Mouse (Mus musculus) liver, adult 2 months (tissue): ENCODE data around the gene Wapl. TPM values are rescaled to one million over a fixed set of nuclear protein-coding genes. Genes with fewer than 3 reads are reported as not detected.
A peak's percentile ranks its signal among the peaks of the same experiment; 100 is the strongest.

Experiments
- DNase-seq: peaks from one replicate; pipeline ENCODE4 v3.0.0-alpha.2; 2011; ENCODE audit warnings: low read depth, low spot score; ENCODE audit errors: extremely low read depth
- H3K27ac ChIP-seq: fragments of 200-500 bp; replicated peaks from 2 replicates; pipeline ENCODE4 v1.5.1; 2012; ENCODE audit warnings: low read depth, mild to moderate bottlenecking, control low read depth, inconsistent platforms, low read length; ENCODE audit not compliant: insufficient read depth
- H3K27me3 ChIP-seq: fragments of 200-500 bp; 2 replicates; pipeline ENCODE4 v1.6.1; 2012; ENCODE audit warnings: mild to moderate bottlenecking, moderate library complexity, low read length, inconsistent platforms; ENCODE audit not compliant: control insufficient read depth, insufficient read depth
- H3K36me3 ChIP-seq: fragments of 200-500 bp; 2 replicates; pipeline ENCODE4 v1.6.1; 2012; ENCODE audit warnings: low read length, inconsistent platforms; ENCODE audit not compliant: control insufficient read depth, insufficient read depth
- H3K4me1 ChIP-seq: fragments of 200-500 bp; 2 replicates; pipeline ENCODE4 v1.6.1; 2011; ENCODE audit warnings: low read length; ENCODE audit not compliant: control insufficient read depth, insufficient read depth
- H3K4me3 ChIP-seq: fragments of 200-500 bp; 2 replicates; pipeline ENCODE4 v1.5.1; 2011; ENCODE audit warnings: low read depth, mild to moderate bottlenecking, control low read depth, low read length, moderate library complexity; ENCODE audit not compliant: insufficient read depth
- H3K79me2 ChIP-seq: fragments of 200-500 bp; 2 replicates; pipeline ENCODE4 v1.6.1; 2012; ENCODE audit warnings: inconsistent platforms, mild to moderate bottlenecking, low read length, moderate library complexity; ENCODE audit not compliant: control insufficient read depth, insufficient read depth
- H3K9ac ChIP-seq: fragments of 200-500 bp; 2 replicates; pipeline ENCODE4 v1.6.1; 2012; ENCODE audit warnings: low read depth, mild to moderate bottlenecking, control low read depth, inconsistent platforms, low read length
- CTCF ChIP-seq: fragments of 200-500 bp; IDR thresholded peaks from 2 replicates; pipeline ENCODE4 v1.5.1; 2011; ENCODE audit warnings: low read depth, low read length, control low read depth
- POLR2A ChIP-seq: fragments of 200-500 bp; IDR thresholded peaks from 2 replicates; pipeline ENCODE4 v1.6.1; 2011; ENCODE audit warnings: low read length, control low read depth; ENCODE audit not compliant: insufficient read depth; ENCODE audit errors: extremely low read depth
- WGBS: fragments of 180-500 bp; shearing (Covaris S2); methylation state at CpG from one replicate; pipeline ENCODE4 v1.1.7; 2018; 5-methylcytosine and 5-hydroxymethylcytosine counted together
- polyA plus RNA-seq: library from polyadenylated mRNA; depleted of rRNA; stranded (reverse); fragments of >200 nt; gene quantifications from 2 replicates; pipeline ENCODE4 v1.2.3, GENCODE M21; 2012
- total RNA-seq: library from RNA; depleted of rRNA; stranded (reverse); fragments of >200 nt; gene quantifications from 2 replicates; pipeline ENCODE4 v1.2.3, GENCODE M21; 2014

Wapl gene
- total and polyA plus RNA-seq, 2 experiments = 6.8 to 63.4 TPM

GRCm38 (mm10) chr14:34644140-34644539 is 29.6 kb upstream of the Wapl start:
- H3K4me3 ChIP-seq = no peak overlapping the region
- no peaks in the 10 kb centered on the region for H3K79me2 ChIP-seq
- no peak for DNase-seq
- no peak overlapping the region for H3K27ac ChIP-seq
- TF ChIP-seq POLR2A (no peak), CTCF (no peak)
- WGBS = 90% methylated on average over 7 of the region's 7 CpGs
- no peak overlapping the region for H3K9ac ChIP-seq
- no peaks in the 10 kb centered on the region for H3K36me3 ChIP-seq
- H3K4me1 ChIP-seq = no peaks in the 10 kb centered on the region
- no peaks in the 10 kb centered on the region for H3K27me3 ChIP-seq

DNA sequence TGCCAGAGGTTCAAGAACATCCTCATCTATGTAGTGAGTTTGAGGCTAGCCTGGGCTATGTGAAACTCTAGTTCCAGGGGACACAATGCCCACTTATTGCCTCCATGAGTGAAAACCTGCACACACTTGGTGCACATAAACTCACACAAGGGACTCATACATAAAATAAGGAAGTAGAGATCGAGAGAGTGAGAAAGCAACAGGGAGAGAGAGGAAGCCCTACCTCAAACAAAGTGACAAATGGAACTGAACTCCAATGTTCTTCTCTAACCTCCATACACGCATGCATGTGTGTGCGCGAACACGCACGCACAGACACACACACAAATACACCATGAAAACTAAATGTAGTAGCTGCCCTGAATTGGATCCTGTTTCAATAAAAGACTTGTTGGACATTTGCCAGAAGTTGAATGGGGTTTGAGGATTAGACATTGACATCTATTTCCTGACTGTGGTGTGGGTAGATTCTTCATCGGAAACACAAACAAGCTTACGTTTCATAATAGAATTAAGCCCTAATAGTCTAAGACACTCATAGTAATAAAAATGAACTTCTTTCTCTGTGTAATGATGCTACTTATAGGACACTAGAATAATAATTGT is 25.8 kb upstream of the Wapl start:
- H3K27me3 ChIP-seq = no peaks in the 10 kb centered on the region
- no peaks in the 10 kb centered on the region for H3K4me1 ChIP-seq
- no peak for DNase-seq
- no peak overlapping the region for H3K9ac ChIP-seq
- H3K27ac ChIP-seq = no peak overlapping the region
- H3K79me2 ChIP-seq = no peaks in the 10 kb centered on the region
- TF ChIP-seq CTCF (no peak), POLR2A (no peak)
- H3K4me3 ChIP-seq = no peak overlapping the region
- no peaks in the 10 kb centered on the region for H3K36me3 ChIP-seq
- 85% methylated on average over 8 of the region's 8 CpGs for WGBS

DNA sequence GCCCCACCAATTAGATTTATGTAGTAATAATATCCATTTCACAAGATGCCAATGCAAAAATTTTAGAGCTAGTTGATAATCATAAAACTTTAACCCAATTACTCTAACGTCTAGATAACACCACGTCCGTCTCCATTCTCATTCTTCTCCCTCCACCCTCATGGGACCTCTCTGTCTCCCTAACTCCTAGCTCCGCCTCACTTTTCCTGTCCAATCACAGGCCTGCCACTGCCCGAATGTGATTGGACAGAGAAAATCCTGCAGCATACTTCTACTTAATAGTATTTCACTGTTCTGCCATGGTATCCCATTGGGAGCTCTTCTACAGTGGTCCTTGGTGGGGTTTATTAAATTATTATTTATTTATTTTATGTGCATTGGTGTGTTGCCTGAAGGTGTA is 16.6 kb upstream of the Wapl start:
- Histone ChIP-seq H3K36me3 (no peaks in the 10 kb centered on the region), H3K27ac (no peak overlapping the region), H3K4me3 (no peak overlapping the region), H3K79me2 (no peaks in the 10 kb centered on the region), H3K27me3 (no peaks in the 10 kb centered on the region), H3K9ac (no peak overlapping the region), H3K4me1 (peaks cover 8% of the 10 kb centered on the region)
- TF ChIP-seq CTCF (no peak), POLR2A (no peak)
- WGBS = 96% methylated on average over 5 of the region's 5 CpGs
- DNase-seq = no peak

DNA sequence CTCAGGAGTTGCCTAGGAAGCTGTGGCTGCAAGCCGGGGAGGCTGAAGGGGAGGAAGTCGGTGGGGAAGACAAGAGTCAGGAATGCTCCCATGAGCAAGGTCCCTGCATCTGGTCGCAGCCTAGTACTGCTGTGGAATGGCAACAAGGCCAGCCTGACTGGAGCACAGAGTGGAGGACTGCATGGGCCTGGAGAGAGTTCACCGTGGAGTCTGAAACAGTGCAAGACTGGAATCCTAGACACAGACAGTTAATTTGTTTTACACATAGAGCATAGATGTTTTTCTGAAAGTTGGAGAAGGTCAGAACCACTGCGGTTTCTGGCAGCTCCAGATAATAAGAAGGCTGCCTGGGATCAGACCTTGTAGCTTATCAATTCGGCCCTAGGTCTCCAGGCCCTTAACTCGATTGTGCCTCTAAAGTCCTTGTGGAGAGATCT is 13.4 kb upstream of the Wapl start:
- WGBS = 77% methylated on average over 7 of the region's 7 CpGs
- no peak overlapping the region for H3K9ac ChIP-seq
- no peak overlapping the region for H3K27ac ChIP-seq
- DNase-seq = no peak
- no peaks in the 10 kb centered on the region for H3K36me3 ChIP-seq
- H3K4me3 ChIP-seq = no peak overlapping the region
- H3K4me1 ChIP-seq = peaks cover 13% of the 10 kb centered on the region
- no peaks in the 10 kb centered on the region for H3K27me3 ChIP-seq
- TF ChIP-seq CTCF = no peak
- no peaks in the 10 kb centered on the region for H3K79me2 ChIP-seq

- no peaks in the 10 kb centered on the region for H3K27me3 ChIP-seq
- no peak for TF ChIP-seq CTCF
- no peak for TF ChIP-seq POLR2A
- no peak for DNase-seq
- H3K79me2 ChIP-seq = no peaks in the 10 kb centered on the region
- 51% methylated on average over 22 of the region's 22 CpGs for WGBS
- H3K27ac ChIP-seq = peak overlapping the region; percentile 90
- H3K4me3 ChIP-seq = peak overlapping the region; percentile 75
- H3K9ac ChIP-seq = peak overlapping the region; percentile 57
- H3K4me1 ChIP-seq = peaks cover 13% of the 10 kb centered on the region
- H3K36me3 ChIP-seq = no peaks in the 10 kb centered on the region
Observed at GRCm38 (mm10) chr14:34660788-34661591, 12.7 kb upstream of the Wapl start.
